Mouse (Mus musculus) fibroblast of lung, adult 2 months (primary cell): Measurements from ENCODE around the gene Sec22a.

Source experiments
- DNase-seq: peaks from one replicate; pipeline ENCODE4 v3.0.0-alpha.2; 2011; ENCODE audit warnings: low read depth

The Sec22a gene

DNA sequence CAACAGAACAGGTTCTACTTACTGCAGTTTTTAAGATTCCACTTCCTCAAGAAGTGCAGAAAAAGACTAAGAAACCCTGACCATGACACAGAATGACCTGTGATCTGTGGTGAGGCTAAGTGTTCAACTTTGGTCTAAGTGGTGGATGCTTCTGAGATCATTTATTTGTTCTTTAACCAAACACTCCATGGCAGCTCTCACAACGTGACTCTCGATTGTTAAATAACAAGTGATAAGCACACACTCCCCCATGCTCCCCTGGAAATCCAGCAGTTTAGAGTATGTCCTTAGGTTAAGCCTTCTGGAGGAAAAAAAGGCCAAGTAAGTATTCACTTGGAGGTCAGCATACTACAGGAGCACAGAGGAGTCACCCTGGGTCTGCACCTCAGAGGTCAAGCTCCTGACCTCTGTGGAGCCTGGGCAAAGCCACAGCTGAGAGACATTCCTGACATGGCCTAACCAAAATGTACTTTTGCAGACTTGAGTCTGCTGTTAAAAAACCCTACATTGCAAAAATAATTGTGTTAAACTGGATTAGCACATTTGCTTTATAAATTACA, 53.1 kb downstream of the Sec22a start:
- DNase-seq, result no peak

- DNase-seq, result no peak
Measured at GRCm38 (mm10) chr16:35309634-35310033, 54.1 kb downstream of the Sec22a start.

DNA sequence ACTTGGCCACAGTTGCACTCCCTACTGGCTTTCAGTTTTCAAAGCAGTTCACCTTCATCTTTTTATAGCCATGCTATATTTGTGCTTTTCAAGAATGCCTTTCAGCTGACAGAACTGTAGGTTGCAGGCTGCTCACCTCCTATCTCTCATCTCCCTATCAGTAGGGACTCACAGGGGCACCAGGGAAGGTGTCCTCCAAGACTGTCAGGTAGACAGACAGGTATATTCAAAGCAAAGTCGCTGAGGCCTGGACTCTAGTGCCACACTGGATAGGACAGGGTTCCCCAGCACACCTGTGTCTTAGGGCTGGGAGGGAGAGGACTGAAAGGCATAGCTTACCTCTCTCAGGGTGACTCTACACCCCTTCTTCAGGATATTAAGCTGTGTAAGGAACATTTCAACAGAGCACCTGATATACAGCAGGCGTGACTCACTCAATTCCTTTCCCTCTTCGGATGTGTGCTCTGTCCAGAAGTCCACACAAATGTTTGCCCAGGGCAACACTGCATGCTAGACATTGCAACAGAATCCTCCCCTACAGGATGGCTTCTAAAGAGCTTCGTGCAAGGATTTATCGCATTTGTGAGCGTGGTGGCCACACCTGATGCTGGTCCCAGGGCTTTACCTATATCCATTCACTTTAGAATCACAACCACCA, 55.1 kb downstream of the Sec22a start:
- DNase-seq, result no peak

- DNase-seq, result no peak
Measured at GRCm38 (mm10) chr16:35308016-35308415, 55.7 kb downstream of the Sec22a start.

DNA sequence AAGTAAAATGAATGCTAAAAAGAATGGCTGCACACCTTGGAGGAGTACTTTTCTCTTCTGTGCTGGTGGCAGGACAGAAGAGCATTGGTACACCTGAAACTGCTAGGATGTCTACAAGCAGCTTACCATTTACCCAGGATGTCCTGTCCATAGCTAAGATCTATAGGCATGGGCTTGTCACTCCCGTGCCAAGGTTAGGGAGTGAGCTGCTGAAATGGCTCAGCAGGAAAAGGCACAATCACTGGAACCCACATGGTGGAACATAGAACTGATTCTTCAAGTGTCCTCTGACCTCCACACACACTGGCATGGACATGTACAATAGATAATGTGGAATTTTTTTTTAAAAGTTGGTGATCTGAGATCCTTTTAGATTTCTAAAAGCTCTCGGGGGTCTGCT, 56.4 kb downstream of the Sec22a start:
- no peak for DNase-seq

- DNase-seq, result no peak
Measured at GRCm38 (mm10) chr16:35306631-35307030, 57.1 kb downstream of the Sec22a start.

DNA sequence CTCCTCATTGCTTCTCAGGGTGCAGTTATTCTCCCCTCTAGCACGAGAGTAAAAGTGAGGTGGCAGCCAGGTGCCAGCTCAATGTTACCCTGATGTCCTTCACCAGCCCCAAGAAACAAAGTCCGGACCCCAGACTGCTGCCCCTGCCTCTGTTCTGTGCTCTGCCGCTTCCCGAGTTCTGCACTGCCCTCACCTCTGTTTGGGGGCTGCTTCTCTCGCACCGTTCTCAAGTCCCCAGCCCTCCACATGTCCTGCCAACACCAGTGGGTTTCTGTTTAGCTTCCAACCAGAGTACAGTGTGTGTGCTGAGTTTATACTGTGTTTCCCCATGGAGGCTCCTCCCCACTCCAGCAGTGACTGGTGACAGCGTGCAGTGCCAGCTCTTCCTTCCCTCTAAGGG, 58.5 kb downstream of the Sec22a start:
- no peak for DNase-seq

DNA sequence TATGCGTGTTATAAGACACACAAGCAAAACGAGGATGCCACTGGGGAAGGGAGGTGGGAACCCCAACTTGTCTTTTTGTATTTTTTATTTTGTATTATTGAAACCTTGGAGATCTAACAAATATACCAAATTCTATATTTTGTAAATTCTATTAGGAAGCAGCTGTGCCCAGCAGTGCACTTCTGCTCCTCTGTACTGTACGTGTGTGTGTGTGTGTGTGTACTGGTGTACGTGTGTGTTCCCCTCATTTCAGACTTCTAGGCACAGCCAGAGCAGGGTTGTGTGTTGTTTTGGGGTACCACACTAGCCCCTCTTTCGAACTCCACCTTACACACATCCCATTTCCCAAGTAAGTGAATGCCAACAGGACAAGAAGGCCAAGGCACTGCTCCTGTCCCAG, 59.3 kb downstream of the Sec22a start:
- DNase-seq, result no peak

DNA sequence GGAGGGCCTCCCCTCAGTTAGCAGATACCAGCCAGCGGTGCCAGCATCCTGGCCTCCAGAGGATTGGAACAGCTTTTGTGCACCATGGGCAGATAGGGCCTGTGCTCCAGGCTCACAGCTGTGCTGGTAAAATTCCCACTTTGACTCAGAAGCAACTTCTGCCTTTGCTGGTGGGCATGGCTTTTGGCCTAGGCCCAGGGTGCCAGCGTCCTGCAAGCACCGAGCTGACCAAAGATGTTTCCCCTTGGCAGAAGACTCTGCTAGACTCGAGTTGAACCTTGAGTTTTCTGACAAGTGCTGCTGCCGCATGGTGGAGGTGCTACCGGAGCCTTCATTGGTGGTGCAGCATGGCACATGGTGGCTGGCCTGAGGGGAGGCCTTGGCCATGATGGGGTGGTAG, 60.0 kb downstream of the Sec22a start:
- DNase-seq, result no peak

- DNase-seq, result no peak
Measured at GRCm38 (mm10) chr16:35302441-35303280, 61.1 kb downstream of the Sec22a start.

DNA sequence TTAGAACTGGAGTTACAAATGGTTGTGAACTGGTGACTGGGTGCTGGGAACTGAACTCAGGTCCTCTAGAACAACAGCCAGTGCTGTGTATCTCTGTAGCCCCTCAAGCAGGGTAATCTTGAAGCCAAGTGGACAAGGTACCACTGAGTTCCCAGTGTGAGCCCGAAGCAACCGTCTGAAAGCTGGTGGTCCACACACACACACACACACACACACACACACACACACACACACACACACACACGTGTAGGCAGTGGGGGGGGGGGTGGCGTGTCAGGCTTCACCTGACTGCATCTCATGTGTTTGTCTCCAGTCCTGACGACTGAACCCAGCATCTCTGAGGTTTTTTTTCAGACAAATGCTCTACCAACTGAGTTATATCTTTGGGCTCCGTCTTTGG, 63.6 kb downstream of the Sec22a start:
- DNase-seq, result no peak

GRCm38 (mm10) chr16:35297786-35298185, 65.9 kb downstream of the Sec22a start:
- no peak for DNase-seq

- no peak for DNase-seq
Measured at GRCm38 (mm10) chr16:35287244-35287643, 76.5 kb downstream of the Sec22a start.

GRCm38 (mm10) chr16:35285821-35286220, 77.9 kb downstream of the Sec22a start:
- no peak for DNase-seq

- no peak for DNase-seq
Measured at GRCm38 (mm10) chr16:35282456-35282855, 81.3 kb downstream of the Sec22a start.

- DNase-seq, result no peak
Measured at GRCm38 (mm10) chr16:35278166-35278565, 85.6 kb downstream of the Sec22a start.

- no peak for DNase-seq
Measured at GRCm38 (mm10) chr16:35272417-35272816, 91.3 kb downstream of the Sec22a start.

DNA sequence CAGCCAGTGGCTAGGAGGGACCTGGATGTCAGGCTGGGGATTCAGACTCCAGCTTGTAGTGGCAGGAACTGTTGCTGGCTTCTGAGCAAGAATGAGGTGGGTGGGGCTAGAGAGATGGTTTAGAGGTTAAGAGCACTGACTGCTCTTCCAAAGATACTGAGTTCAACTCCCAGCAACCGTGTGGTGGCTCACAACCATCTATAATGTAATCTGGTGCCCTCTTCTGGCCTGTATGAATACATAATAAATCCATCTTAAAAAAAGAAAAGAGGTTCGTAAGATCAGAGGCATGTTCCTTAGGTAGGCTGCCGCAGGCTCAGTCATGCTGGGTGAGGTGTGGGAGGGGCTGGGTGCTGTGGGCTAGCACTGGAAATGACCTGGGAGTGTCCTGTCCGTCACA, 92.1 kb downstream of the Sec22a start:
- no peak for DNase-seq

GRCm38 (mm10) chr16:35270945-35271344, 92.8 kb downstream of the Sec22a start:
- no peak for DNase-seq

DNA sequence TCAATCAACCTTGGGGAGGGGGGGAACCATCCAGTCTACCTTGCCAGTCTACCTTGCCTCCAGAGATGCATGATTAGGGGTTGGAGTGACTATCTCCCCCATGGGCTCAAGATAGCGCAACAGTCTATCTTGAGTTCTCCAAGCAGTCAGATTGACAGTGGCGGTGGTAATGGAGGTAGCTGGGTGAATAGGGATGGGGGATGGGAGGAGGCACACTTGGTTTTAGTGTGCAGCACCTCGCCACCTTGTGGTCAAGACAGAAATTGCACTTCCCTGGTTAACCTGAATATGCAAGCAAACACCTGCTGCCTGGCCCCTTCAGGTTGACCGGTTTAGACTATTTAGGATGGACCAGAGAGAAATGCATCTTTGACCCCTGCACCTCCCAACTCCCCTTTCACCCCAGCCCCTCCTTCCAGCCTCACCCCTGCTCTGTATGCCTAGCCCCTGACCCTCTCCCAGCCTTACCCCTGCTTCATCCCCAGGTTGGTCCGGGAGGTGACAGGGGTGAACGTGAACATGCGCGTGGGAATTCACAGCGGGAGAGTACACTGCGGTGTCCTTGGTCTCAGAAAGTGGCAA, 93.3 kb downstream of the Sec22a start:
- DNase-seq, result peak; percentile 43
